Mouse (Mus musculus) bone marrow macrophage, adult 2 months (primary cell): Measurements from ENCODE around the gene Cnpy3.

Source experiments
- CTCF ChIP-seq: IDR thresholded peaks from 2 replicates; pipeline ENCODE4 v1.5.1; 2012; ENCODE audit warnings: low read depth, mild to moderate bottlenecking, low read length, moderate library complexity
- POLR2A ChIP-seq: IDR thresholded peaks from 2 replicates; pipeline ENCODE4 v1.6.1; 2012; ENCODE audit warnings: mild to moderate bottlenecking, low read depth, low read length, borderline replicate concordance

DNA sequence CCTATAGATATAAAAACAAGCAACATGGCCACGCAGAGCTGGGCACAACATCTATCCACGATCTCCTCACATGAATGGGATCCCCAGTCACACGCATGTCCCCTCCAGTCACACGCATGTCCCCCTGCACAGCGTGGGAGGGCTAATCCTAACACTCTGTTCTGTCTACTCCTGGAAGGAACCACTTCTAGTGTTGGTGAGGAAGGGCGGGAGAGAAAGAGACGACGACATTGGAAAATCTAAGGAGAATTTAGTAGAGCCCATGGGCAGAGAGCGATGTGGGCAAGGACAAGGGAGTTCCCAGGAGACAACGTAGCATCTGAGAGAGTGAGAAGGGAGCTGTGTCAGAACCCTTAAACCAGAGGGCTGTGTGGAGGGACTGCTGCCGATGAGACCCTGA lies 18.5 kb upstream of the Cnpy3 start:
- TF ChIP-seq CTCF (no peak), POLR2A (no peak)
